Mouse (Mus musculus) left cerebral cortex, adult 9 months (tissue): ENCODE data around the gene Nptxr.
A peak's percentile ranks its signal among the peaks of the same experiment; 100 is the strongest.

Experiments
- DNase-seq, 2 experiments: peaks; one replicate each; pipeline ENCODE4 v3.0.0; 2022; ENCODE audit warnings: low spot score in 2 of 2

Nptxr gene

GRCm38 (mm10) chr15:79790905-79791304 lies 13.7 kb downstream of the Nptxr start:
- DNase-seq: no peak

GRCm38 (mm10) chr15:79790111-79790510 lies 14.5 kb downstream of the Nptxr start:
- no peak for DNase-seq

DNA sequence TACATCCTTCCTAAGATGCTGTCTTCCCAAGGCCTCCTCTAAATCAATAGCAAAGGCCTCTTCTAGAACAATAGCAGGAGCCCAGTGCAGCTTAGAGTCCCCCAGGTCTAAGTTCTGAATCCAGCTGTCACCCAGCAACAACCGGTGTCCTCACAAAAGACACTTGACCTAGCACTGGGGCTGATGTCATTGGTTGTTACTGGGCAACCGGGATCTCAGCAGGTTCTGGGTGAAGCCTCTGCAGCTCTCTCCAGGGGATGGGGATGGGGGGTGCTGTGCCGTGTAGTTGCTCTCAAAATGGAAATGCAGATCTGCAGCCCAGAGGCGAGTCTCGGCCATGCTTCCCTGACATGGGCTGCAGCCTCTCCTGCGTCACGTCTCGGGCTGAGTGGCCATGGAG lies 16.8 kb downstream of the Nptxr start:
- DNase-seq: no peak

DNA sequence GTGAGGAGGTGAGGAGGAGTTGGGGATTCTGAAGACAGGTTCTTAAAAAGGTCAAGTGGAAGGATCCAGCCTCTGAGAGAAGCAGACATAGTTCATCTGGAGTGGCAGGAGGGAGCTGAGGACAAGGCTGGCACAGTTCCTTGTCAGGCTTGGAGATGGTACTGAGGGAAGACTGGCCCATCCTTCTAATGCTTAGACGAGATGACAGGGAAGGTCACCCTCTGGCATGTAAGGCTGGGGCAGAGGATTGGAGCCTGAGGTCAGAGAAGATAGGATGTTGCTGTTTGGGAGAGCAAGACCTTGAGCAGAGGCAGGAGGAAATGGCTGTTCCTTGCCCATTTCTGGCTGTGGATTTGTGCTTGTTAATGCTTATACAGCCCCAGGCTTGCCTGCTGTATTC lies 19.5 kb downstream of the Nptxr start:
- DNase-seq: no peak

GRCm38 (mm10) chr15:79777749-79778148 lies 26.8 kb downstream of the Nptxr start, which contains the start of gene Dnal4:
Gene Dnal4, minus strand, starts transcription at chr15:79777849.
- DNase-seq: no peak

- no peak for DNase-seq
These were observed 28.9 kb downstream of the Nptxr start for GRCm38 (mm10) chr15:79775662-79776061.

GRCm38 (mm10) chr15:79774117-79775027 lies 30.2 kb downstream of the Nptxr start:
- DNase-seq: peak; percentile 96 to 97

DNA sequence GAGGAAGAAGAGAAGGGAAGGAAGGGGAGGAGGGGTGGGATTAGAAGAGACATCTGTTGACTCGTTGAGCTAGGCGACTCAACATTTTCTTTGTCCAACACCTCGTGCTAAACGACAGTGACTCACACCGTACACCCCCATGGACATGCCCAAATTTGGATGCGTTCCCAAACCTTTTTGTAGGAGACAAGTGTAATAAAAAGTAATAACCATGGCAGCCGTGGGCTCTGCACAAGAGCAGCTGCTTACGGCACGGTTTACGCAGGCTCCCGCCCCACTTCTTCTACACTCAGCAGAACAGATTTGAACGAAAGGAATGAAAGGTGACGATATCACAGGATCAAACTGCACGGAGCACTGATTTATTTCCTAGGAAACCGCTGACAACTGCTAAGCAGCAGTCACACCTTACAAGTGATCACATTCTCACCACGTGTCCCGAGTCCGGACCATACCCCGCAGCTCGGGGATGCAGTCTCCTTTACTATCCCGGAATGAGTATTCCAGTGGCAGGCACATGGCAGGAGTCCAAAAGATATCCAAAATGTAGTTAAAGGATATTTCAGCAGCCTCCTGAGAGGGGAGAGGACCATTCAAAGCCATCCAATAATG lies 33.8 kb downstream of the Nptxr start:
- DNase-seq: peak in 1 of 2 experiments; percentile 74

DNA sequence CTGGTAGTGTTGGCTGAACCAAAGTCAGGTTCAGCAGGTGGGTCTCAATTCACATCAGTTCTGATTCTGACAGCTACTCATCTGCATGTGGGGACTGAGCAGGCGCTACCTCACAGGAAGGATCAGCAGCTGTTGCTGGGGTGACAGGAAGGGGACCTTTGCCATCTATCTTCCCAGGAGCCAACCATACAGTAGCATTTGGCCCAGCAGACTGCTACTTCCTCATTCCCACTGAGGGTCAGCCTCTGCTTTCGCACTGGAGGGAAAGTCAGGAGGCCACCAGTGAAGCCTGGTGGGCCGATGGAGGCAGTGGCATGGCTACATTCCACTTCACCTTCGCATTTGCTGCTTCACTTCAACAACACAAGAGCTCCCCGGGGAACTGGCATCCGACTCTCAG lies 36.3 kb downstream of the Nptxr start:
- DNase-seq: no peak

DNA sequence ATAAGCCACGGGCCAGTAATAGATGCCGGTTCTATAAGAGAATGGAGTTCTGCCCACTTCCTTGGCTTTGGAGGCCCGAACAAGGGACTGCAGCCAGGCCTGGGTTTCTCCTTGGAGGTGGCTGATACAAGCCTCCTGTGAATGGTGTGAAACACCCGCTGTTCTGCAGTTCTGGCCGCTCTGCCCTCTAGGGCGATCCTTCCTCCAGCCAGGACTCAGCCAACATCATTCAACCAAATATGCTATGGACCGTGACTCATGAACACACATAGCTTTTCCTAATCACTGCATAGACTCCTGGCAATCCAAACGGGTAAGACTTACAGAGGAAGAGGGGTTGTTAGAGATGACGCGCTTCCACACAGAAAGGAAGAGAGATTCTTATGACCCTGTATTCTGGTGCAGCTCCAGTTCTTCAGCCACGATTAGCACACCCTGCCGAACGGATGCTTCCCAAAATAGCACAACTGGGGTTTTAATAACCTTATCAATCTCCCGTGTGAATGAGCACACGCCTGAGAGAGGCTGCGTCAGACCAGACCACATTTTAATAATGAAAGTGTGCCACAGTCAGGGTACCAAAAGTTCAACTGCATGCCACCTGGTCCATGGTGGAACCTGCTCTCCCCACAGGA lies 37.1 kb downstream of the Nptxr start:
- no peak for DNase-seq

- DNase-seq: peak in 1 of 2 experiments; percentile 61
These were observed 37.9 kb downstream of the Nptxr start for GRCm38 (mm10) chr15:79766586-79767071.

DNA sequence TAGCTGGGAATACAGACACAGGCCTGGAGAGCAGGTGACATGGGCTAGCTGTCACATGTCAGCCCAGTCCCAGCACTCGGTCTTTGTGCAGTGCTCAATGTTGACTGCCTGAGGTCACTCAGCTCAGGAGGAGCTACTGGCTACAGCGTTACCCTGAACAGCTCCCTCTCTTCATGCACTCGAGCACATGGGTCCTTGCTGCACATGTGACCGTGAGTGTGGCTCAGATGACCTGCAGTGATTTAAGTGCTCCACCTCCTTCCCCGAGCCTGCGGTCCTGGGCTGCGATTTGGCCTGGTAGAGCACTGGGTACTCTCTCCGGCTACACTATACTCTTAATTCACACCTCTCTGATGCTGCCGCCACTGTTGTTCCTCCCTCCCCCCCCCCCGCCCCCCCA lies 38.4 kb downstream of the Nptxr start:
- no peak for DNase-seq

DNA sequence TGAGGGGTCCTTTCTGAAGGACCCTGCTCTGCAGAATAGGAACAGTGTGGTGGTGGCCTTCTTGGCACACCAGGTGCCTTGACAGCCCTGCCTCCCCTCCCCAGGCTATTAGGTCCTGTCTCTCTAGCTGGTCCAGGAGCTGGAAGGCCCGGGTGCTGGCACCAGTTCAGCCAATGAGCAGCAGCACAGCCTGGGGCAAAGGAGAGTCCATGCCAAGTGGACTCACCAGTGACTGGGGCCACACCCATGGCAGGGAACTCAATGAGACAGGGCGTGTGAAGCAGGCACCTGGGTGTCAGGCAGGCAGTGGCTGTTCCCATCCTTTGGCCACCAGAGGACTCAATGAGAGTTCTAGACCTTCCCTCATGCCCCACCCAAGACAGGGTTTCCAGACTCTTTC lies 39.2 kb downstream of the Nptxr start:
- no peak for DNase-seq

GRCm38 (mm10) chr15:79764539-79765267 lies 39.9 kb downstream of the Nptxr start:
- DNase-seq: peak in 1 of 2 experiments; percentile 86

- DNase-seq: peak in 1 of 2 experiments; percentile 63
These were observed 40.8 kb downstream of the Nptxr start for GRCm38 (mm10) chr15:79763601-79764246.

DNA sequence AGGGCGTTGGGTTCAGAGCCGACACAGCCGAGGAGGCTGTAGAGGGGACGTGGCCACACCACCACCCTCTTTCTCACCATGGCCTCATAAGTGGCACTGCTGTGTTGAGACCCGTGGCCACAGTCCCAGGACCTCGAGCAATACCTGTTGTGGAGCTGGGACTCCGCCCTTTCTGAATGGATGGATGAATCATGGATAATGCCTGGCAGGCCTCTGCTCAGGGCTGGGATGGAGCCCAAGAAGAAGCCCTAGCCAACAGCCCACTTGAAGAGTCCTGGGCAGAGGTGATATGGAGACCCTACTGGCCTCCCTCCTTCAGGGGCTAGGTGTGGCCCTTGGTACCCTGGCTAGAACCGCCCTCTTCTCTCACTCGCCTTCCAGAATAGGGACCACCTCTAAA lies 41.6 kb downstream of the Nptxr start:
- DNase-seq: no peak

DNA sequence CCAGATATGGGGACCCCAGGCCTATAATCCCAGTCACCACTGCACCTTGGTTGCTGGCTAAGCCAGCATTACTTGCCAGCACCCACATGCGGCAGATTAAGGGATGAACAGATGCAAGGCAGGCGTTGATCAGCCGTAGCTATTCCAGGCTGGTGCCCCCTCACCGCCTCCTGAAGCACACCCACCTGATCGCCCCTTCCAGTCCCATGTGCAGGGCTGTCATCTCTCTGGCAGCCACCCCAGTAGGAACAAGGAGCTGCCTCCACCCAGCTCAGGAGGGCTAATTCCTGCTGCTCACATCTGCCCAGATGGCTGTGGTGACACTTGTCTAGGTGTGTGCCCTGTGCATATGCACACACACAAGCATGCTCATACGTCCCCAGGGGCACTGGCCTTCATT lies 43.6 kb downstream of the Nptxr start:
- peak in 1 of 2 experiments; percentile 55 for DNase-seq

- DNase-seq: no peak
These were observed 47.4 kb downstream of the Nptxr start for GRCm38 (mm10) chr15:79757118-79757517.

- peak in 1 of 2 experiments; percentile 68 for DNase-seq
These were observed 48.5 kb downstream of the Nptxr start for GRCm38 (mm10) chr15:79755977-79756625.

GRCm38 (mm10) chr15:79755176-79755575 lies 49.4 kb downstream of the Nptxr start:
- no peak for DNase-seq

DNA sequence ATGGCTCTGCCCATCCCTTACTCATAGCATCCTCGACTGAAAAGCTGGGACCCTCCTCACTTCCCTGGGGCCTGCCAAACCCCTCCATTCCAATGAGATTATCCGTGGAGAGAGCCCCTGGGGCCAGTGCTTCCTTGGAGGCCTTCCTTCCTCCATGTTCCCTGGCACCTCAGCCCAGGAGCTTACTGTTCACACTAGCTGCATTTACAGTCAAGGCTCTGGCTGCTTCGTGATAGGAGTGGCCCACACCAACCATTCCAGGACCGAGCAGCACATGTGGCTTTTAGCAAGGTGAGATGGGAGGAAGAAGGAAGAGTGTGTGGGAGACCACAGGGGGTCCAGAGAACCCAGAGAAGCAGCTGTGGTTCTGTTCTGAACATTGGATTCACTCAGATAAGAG lies 50.7 kb downstream of the Nptxr start:
- no peak for DNase-seq
